18 mouse cellular contexts compared by ENCODE assay signal in genomic region chr5:108662772-108663171, GRCm38 (mm10). TPM values are rescaled to one million over a fixed set of nuclear protein-coding genes. Genes with fewer than 3 reads are reported as not detected.
"Had no signal": no experiment of that assay in that cellular context is flagged by ENCODE, and none has a peak within 500 bp of the region (broad histone marks: within the 10 kb centered on the region; RNA-seq: fewer than 3 reads in every experiment).

No protein-coding gene starts in this region.

- H3K4me3 ChIP-seq: neural tube, embryonic 12.5 days; neural tube, embryonic 13.5 days; neural tube, embryonic 15.5 days; stomach, embryonic 15.5 days had no signal

- H3K9ac ChIP-seq: neural tube, embryonic 12.5 days; neural tube, embryonic 13.5 days; neural tube, embryonic 15.5 days; stomach, embryonic 15.5 days had no signal

- H3K27ac ChIP-seq: neural tube, embryonic 12.5 days; neural tube, embryonic 13.5 days; neural tube, embryonic 15.5 days; stomach, embryonic 15.5 days; stomach, postnatal 0 days had no signal

- H3K9me3 ChIP-seq: neural tube, embryonic 12.5 days; neural tube, embryonic 13.5 days; neural tube, embryonic 15.5 days; stomach, embryonic 15.5 days had no signal

- H3K4me2 ChIP-seq: neural tube, embryonic 12.5 days; neural tube, embryonic 13.5 days; neural tube, embryonic 15.5 days; stomach, embryonic 15.5 days had no signal

- H3K27me3 ChIP-seq: neural tube, embryonic 12.5 days; neural tube, embryonic 13.5 days; neural tube, embryonic 15.5 days; stomach, embryonic 15.5 days had no signal

- DNase-seq: retina, postnatal 1 day; right cerebral cortex, adult 18-20 months; right cerebral cortex, postnatal 14 days; right cerebral cortex, postnatal 25 days; right cerebral cortex, postnatal 4 days; spleen, adult 18-20 months; thymus, adult 18-20 months; thymus, adult 2 months; thymus, postnatal 14 days; thymus, postnatal 25 days; thymus, postnatal 36 days; thymus, postnatal 4 days had no signal

- H3K36me3 ChIP-seq: stomach, embryonic 15.5 days had no signal

RNA-seq across cellular contexts. Expression of gene Slc26a1, which starts 12.6 kb away (rescaled TPM):
- polyA plus RNA-seq: small intestine, adult 2 months had no signal
